Mouse (Mus musculus): ENCODE measurements around the gene Nfic. TPM values are rescaled to one million over a fixed set of nuclear protein-coding genes. Genes with fewer than 3 reads are reported as not detected.

The Nfic gene
- polyA plus RNA-seq, 2 experiments, result 1.3 to 4.6 TPM

- DNase-seq (ENCODE audit: low read depth in 3 of 3, low spot score in 3 of 3) (peak; percentile 98), ATAC-seq (ENCODE audit: insufficient read depth) (peak; percentile 78)
- no peaks in the 10 kb centered on the region for H3K27me3 ChIP-seq (ENCODE audit: control insufficient read depth, insufficient read depth, low read length)
- peak within 1 kb of the TSS; percentile 93 for H3K4me2 ChIP-seq (ENCODE audit: low read depth)
- H3K9ac ChIP-seq (replicated peaks), result peak within 1 kb of the TSS; percentile 92
- peaks cover 11% of the 10 kb centered on the region for H3K36me3 ChIP-seq (replicated peaks; ENCODE audit: control insufficient read depth, insufficient read depth, low read depth)
- H3K27ac ChIP-seq, result peak within 1 kb of the TSS; percentile 97
- H3K4me1 ChIP-seq (replicated peaks; ENCODE audit: control insufficient read depth in 2 of 2, insufficient read depth in 2 of 2, low read length in 1 of 2), result peaks cover 47 to 50% of the 10 kb centered on the region in 2 experiments
- no peaks in the 10 kb centered on the region for H3K9me3 ChIP-seq (ENCODE audit: control insufficient read depth, low read length)
- H3K4me3 ChIP-seq (ENCODE audit: insufficient read depth in 1 of 2, low read depth in 2 of 2, low read length in 2 of 2), result peak within 1 kb of the TSS; percentile 87 to 98
- no peak for TF ChIP-seq EP300 (IDR thresholded peaks at IDR 0.05; ENCODE audit: low read depth)
- peak; percentile 20; the same call in 1 of the 2 replicates for TF ChIP-seq CTCF (IDR thresholded peaks at IDR 0.05; ENCODE audit: low read depth)
- WGBS (ENCODE audit: insufficient replicate concordance), result 4% methylated on average over 50 of the region's 54 CpGs
Measured at GRCm38 (mm10) chr10:81383802-81384604, 71.4 kb downstream of the Nfic start, which contains the start of the genes Dohh and Gm48551. Gene Dohh (plus strand): TSS chr10:81384428. Gene Gm48551 (plus strand): TSS chr10:81384466.

DNA sequence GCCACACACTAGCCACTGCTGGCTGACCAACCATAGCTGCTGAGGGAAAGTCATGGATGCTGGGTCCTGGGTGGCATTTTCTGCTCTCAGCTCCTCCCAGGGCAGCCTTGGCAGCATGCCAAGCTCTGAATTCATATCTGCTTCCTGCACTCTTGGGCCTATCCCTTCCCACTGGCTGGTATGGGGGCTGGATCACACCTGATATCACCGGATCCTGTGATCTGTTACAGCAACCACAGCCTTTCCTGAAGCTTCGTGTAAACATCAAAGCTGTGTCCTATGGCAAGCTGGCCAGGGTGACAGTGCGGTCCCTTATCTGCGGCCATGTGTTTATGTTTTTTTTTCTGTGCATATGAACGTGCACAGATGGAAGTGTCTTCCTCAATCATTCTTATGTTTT lies 73.4 kb downstream of the Nfic start:
- peak overlapping the region; percentile 97 for H3K27ac ChIP-seq
- H3K36me3 ChIP-seq (replicated peaks; ENCODE audit: control insufficient read depth, insufficient read depth, low read depth), result peaks cover 6% of the 10 kb centered on the region
- 9% methylated on average over 5 of the region's 5 CpGs for WGBS (ENCODE audit: insufficient replicate concordance)
- DNase-seq (ENCODE audit: low read depth in 3 of 3, low spot score in 3 of 3) (peak; percentile 97 to 99 (median 97)), ATAC-seq (ENCODE audit: insufficient read depth) (peak; percentile 73)
- TF ChIP-seq CTCF (IDR thresholded peaks at IDR 0.05; ENCODE audit: low read depth) (no peak), EP300 (IDR thresholded peaks at IDR 0.05; ENCODE audit: low read depth) (no peak)
- peaks cover 52 to 55% of the 10 kb centered on the region in 2 experiments for H3K4me1 ChIP-seq (replicated peaks; ENCODE audit: control insufficient read depth in 2 of 2, insufficient read depth in 2 of 2, low read length in 1 of 2)
- H3K27me3 ChIP-seq (ENCODE audit: control insufficient read depth, insufficient read depth, low read length), result no peaks in the 10 kb centered on the region
- H3K4me3 ChIP-seq (ENCODE audit: insufficient read depth in 1 of 2, low read depth in 2 of 2, low read length in 2 of 2), result peak overlapping the region in 1 of 2 experiments; percentile 5; a peak in 1 of 4 replicates
- H3K4me2 ChIP-seq (ENCODE audit: low read depth), result peak overlapping the region; percentile 50
- no peaks in the 10 kb centered on the region for H3K9me3 ChIP-seq (ENCODE audit: control insufficient read depth, low read length)
- H3K9ac ChIP-seq (replicated peaks), result peak overlapping the region; percentile 72

DNA sequence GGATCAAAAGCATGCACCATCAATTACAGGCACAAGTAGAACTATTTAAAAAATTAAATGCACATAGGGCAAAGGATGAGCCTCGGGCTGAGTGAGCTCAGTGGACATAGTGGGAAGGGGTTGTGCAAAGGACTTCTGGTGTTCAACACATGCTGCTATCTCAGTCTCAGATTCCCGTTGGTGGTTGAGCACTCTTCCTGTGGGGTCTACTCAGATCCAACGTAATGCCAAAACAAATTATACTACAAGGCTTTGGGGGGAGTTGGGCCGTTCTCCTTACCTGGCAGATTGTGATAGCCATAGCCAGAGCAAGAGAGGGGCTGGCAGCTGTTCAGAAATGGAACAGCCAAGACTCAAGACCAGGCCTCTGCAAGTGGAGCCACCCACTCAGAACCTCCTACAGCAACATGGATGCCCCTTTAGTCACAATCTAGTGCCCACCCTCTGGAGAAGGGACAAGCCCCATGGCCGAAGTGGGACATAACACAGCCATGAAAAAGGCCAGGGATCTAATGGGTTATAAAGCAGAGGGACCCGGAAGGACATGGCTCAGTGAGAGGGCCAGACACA lies 75.5 kb downstream of the Nfic start:
- Histone ChIP-seq H3K27ac (peak overlapping the region; percentile 97), H3K9ac (replicated peaks) (peak overlapping the region; percentile 95), H3K27me3 (ENCODE audit: control insufficient read depth, insufficient read depth, low read length) (no peaks in the 10 kb centered on the region), H3K4me2 (ENCODE audit: low read depth) (peak overlapping the region; percentile 96), H3K36me3 (replicated peaks; ENCODE audit: control insufficient read depth, insufficient read depth, low read depth) (peaks cover 20% of the 10 kb centered on the region), H3K4me1 (replicated peaks; ENCODE audit: control insufficient read depth in 2 of 2, insufficient read depth in 2 of 2, low read length in 1 of 2) (peaks cover 58 to 60% of the 10 kb centered on the region in 2 experiments), H3K9me3 (ENCODE audit: control insufficient read depth, low read length) (no peaks in the 10 kb centered on the region), H3K4me3 (ENCODE audit: insufficient read depth in 1 of 2, low read depth in 2 of 2, low read length in 2 of 2) (no peak overlapping the region; a peak in 1 of 4 replicates)
- no peak for TF ChIP-seq EP300 (IDR thresholded peaks at IDR 0.05; ENCODE audit: low read depth)
- no peak for TF ChIP-seq CTCF (IDR thresholded peaks at IDR 0.05; ENCODE audit: low read depth)
- ATAC-seq (ENCODE audit: insufficient read depth) (no peak), DNase-seq (ENCODE audit: low read depth in 3 of 3, low spot score in 3 of 3) (no peak)
- 44% methylated on average over 6 of the region's 6 CpGs for WGBS (ENCODE audit: insufficient replicate concordance)

- 54% methylated on average over 3 of the region's 3 CpGs for WGBS (ENCODE audit: insufficient replicate concordance)
Measured at GRCm38 (mm10) chr10:81379183-81379553, 76.3 kb downstream of the Nfic start.

More at GRCm38 (mm10) chr10:81379183-81379553, 76.3 kb downstream of the Nfic start:
- peaks cover 28% of the 10 kb centered on the region for H3K36me3 ChIP-seq (replicated peaks; ENCODE audit: control insufficient read depth, insufficient read depth, low read depth)
- no peaks in the 10 kb centered on the region for H3K27me3 ChIP-seq (ENCODE audit: control insufficient read depth, insufficient read depth, low read length)
- no peak for DNase-seq (ENCODE audit: low read depth in 3 of 3, low spot score in 3 of 3)
- no peak for TF ChIP-seq EP300 (IDR thresholded peaks at IDR 0.05; ENCODE audit: low read depth)
- no peak for TF ChIP-seq CTCF (IDR thresholded peaks at IDR 0.05; ENCODE audit: low read depth)
- no peak for ATAC-seq (ENCODE audit: insufficient read depth)
- peaks cover 57 to 60% of the 10 kb centered on the region in 2 experiments for H3K4me1 ChIP-seq (replicated peaks; ENCODE audit: control insufficient read depth in 2 of 2, insufficient read depth in 2 of 2, low read length in 1 of 2)
- peak overlapping the region; percentile 95 for H3K9ac ChIP-seq (replicated peaks)
- H3K4me3 ChIP-seq (ENCODE audit: insufficient read depth in 1 of 2, low read depth in 2 of 2, low read length in 2 of 2), result peak overlapping the region; percentile 71 to 76
- H3K27ac ChIP-seq, result peak overlapping the region; percentile 97
- H3K9me3 ChIP-seq (ENCODE audit: control insufficient read depth, low read length), result no peaks in the 10 kb centered on the region
- peak overlapping the region; percentile 96 for H3K4me2 ChIP-seq (ENCODE audit: low read depth)
